Mouse (Mus musculus) monocyte, adult 59 days (primary cell): Measurements from ENCODE around the gene Snrpg. TPM values are rescaled to one million over a fixed set of nuclear protein-coding genes. Genes with fewer than 3 reads are reported as not detected.

Experiments used
- total RNA-seq, 2 experiments: library from RNA; stranded (reverse); gene quantifications; one replicate each; pipeline ENCODE4 v1.2.4; 2023

The Snrpg gene
- 100 to 1,000 TPM; 110 to 137 TPM for total RNA-seq

DNA sequence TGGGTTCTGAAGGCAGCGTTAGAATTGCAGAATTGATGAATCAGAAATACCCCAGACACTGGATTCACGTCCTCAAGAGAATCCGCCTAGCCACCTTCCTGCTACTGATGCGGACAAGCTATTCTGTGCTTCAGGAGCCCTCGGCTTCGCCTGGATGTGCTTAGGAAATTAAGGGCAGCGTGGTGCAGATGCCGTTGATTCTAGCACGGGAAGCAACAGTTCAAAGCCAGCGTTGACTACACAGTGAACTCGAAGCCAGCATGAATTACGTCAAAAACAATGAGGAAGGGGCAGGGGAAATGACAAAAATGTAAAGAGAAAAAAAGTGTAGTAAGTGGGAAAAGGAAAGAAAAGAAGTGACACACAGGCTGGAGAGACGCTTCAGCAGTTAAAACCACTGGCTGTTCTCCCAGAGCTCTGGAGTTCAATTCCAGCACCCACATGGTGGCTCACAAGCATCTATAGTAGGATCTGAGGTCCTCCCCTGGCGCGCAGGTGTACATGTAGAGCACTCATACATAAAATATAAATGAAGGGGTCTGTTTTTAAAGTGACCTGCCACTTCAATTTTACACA, at the start of gene Snrpg:
Gene Snrpg, plus strand, starts transcription at position 541 of the 576 bp plus-strand sequence.

DNA sequence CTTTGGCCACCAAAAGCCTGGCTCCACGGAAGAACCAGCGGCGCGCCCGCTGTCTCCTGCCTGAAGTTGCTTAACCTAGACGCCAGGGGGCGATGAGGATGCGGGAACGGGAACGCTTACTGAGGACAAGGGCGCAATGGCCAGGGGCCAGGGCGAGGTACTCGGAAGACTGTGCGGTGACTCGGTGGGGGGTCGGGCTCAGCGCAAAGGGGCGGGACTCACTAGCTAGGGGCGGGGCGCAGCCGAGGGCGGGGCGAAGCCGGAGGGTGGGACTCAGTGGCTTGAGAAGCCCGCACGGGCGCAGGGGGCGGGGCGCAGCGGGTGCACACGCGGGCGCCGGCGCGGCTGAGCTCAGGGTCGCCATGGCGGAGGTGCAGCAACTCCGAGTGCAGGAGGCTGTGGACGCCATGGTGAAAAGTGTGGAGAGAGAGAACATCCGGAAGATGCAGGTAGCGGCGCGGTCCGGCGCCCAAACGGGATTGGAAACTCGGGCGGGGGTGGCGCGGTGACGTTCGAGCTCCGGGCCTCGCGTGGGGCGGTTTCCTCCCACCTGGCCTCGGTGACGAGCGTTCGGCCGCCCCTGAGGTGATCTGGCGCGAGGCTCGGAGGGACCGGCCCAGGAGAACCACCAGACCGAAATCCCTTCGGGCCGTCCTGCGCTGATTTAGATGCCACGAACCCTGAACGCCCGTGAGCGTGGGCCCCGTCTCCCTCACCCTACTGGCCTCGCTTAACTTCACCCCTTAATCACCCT, 5.6 kb upstream of the Snrpg start, which contains the start of gene Fam136a:
Gene Fam136a, plus strand, starts transcription at position 276 of the 754 bp plus-strand sequence.

DNA sequence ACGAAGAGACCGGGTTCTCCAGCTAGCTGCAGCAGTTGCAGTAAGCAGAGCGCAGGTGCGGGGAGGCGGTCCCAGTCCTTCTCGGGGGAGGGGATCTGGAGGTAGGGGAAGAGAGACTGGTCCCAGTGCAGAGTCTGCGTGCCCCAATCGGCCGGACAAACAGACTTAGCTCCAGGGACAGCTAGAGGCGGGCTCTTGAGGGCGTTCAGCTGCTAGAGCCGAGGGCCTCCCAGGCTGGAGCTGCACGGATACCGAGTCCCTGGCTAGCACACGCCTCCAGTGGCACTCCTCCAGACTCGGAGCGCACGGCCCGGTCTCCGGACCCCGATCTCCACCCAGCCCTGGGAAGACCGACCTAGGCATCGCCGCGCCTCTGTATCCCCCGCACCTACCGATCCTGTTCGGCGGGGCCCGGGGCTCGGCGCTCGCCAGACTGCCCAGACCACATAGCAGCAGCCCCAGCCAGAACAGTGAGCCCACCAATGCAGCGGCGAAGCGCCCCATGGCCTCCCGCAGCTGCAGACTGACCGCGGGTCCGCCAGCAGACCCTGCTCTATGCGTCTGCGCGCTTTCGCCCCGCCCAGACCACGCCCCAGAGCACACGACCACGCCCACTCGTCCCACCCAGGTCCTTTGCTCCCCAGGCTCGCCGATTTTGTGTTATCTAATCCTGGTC, 25.6 kb downstream of the Snrpg start, which contains the start of gene Pcyox1:
Gene Pcyox1, minus strand, starts transcription at position 574 of the 676 bp plus-strand sequence.

DNA sequence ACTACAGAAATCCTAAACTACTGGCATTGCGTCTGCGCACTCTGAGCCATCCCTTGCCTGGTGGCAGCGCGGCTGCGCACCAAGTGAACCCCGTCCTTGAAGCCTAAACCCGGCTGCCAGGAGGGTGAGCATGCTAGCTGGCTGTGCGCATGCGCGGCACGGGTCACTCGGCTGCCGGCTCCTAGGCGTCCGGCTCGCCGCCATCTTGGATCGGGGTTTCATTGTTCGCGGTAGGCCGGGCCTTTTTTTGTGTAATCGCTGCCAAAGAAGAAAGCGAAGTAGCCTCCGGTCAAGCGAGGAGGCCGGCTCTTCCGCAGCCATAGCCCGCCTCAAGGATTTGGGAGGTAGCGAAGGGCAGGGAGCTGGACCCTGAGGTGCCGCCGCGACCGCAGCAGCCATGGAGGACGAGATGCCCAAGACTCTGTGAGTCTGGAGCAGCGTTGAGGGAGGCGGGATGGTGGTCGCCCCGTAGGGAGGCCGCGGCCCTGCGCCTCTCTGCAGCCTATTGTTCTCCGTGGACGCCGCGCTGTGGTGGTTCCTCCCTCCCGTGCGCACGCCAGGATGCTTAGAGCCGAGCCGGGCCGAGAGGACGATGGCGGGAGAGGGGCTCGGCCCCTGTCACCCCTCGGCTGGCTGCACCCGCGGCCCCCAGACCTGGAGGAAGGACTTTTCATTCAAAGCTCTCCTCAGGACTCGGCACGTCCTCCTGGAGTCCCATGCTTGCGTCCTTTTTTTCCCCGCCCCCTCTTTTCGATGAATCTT, 33.2 kb downstream of the Snrpg start, which contains the start of gene Tia1:
Gene Tia1, plus strand, starts transcription at position 120 of the 762 bp plus-strand sequence.

DNA sequence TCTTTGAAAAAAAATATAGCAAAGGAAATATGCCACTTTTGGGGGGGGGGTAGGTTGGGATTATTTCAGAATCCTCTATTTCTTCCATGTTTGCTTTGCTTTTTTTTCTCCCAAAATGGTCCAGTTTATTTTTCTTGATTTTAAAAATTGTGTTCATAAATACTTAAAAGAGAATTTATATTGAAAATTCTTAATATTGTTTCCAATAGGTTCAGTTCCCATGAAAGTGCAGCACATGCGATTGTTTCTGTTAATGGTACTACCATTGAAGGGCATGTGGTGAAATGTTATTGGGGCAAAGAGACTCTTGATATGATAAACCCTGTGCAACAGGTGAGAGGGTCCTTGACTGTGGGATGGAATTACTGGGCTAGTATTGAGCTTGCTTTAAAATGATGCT, 55.3 kb downstream of the Snrpg start, which contains the start of gene Gm44790:
Gene Gm44790, plus strand, starts transcription at position 301 of the 400 bp plus-strand sequence.

Other genes starting within 250 kb of the Snrpg start
- not detected for gene Tgfa, start 176.1 kb upstream of the Snrpg start, total RNA-seq
- gene Fam136a, start 5.7 kb upstream of the Snrpg start, total RNA-seq: 10 to 100 TPM in 1 of 2 experiments, 1 to 10 TPM in 1; 7.3 to 10.9 TPM
- 10 to 100 TPM; 79.2 to 81.6 TPM for gene Pcyox1, start 25.9 kb downstream of the Snrpg start, total RNA-seq
- 10 to 100 TPM; 39.7 to 44.3 TPM for gene Tia1, start 32.9 kb downstream of the Snrpg start, total RNA-seq
- gene Gm44790, start 55.4 kb downstream of the Snrpg start, total RNA-seq: 1 to 10 TPM in 1 of 2 experiments, not detected in 1; 3.8 TPM
- gene C87436, start 67.1 kb downstream of the Snrpg start, total RNA-seq: 10 to 100 TPM; 24.3 to 32.5 TPM
- gene Pcbp1, start 155.0 kb downstream of the Snrpg start, total RNA-seq: 100 to 1,000 TPM; 241 to 261 TPM